Mouse (Mus musculus) erythroblast, embryonic 14.5 days (primary cell): ENCODE measurements around the gene Paqr8. TPM values are rescaled to one million over a fixed set of nuclear protein-coding genes. Genes with fewer than 3 reads are reported as not detected.

Experiments
- H3K27me3 ChIP-seq: 2 replicates; pipeline ENCODE4 v1.6.1; 2012; ENCODE audit warnings: inconsistent platforms; ENCODE audit not compliant: control insufficient read depth
- H3K36me3 ChIP-seq: 2 replicates; pipeline ENCODE4 v1.6.1; 2012; ENCODE audit warnings: mild to moderate bottlenecking, inconsistent platforms; ENCODE audit not compliant: control insufficient read depth
- H3K4me1 ChIP-seq: 2 replicates; pipeline ENCODE4 v1.6.1; 2012; ENCODE audit warnings: inconsistent platforms; ENCODE audit not compliant: control insufficient read depth
- H3K4me3 ChIP-seq: replicated peaks from 2 replicates; pipeline ENCODE3; 2012; ENCODE audit warnings: moderate library complexity, mild to moderate bottlenecking, inconsistent platforms
- H3K9me3 ChIP-seq: 2 replicates; pipeline ENCODE4 v1.6.1; 2012; ENCODE audit warnings: low read length, inconsistent platforms, mixed read lengths; ENCODE audit not compliant: control insufficient read depth
- GATA1 ChIP-seq: IDR thresholded peaks from 2 replicates; pipeline ENCODE4 v1.6.1; 2012; ENCODE audit warnings: low read length, inconsistent platforms, mixed read lengths
- TAL1 ChIP-seq: IDR thresholded peaks from 3 replicates; pipeline ENCODE4 v1.6.1; 2012; ENCODE audit warnings: low read length, inconsistent platforms, mixed read lengths
- polyA plus RNA-seq: library from polyadenylated mRNA; stranded (reverse); fragments of >175 nt; gene quantifications from 2 replicates; pipeline ENCODE4 v1.2.3, GENCODE M21; 2012

Gene Paqr8
- polyA plus RNA-seq, 1 experiment = 0.01 TPM

GRCm38 (mm10) chr1:20905501-20906127, 15.2 kb downstream of the Paqr8 start:
- H3K9me3 ChIP-seq = no peaks in the 10 kb centered on the region
- H3K27me3 ChIP-seq = no peaks in the 10 kb centered on the region
- H3K36me3 ChIP-seq = no peaks in the 10 kb centered on the region
- no peak for TF ChIP-seq TAL1
- no peak for TF ChIP-seq GATA1
- no peak overlapping the region for H3K4me3 ChIP-seq
- H3K4me1 ChIP-seq = no peaks in the 10 kb centered on the region

DNA sequence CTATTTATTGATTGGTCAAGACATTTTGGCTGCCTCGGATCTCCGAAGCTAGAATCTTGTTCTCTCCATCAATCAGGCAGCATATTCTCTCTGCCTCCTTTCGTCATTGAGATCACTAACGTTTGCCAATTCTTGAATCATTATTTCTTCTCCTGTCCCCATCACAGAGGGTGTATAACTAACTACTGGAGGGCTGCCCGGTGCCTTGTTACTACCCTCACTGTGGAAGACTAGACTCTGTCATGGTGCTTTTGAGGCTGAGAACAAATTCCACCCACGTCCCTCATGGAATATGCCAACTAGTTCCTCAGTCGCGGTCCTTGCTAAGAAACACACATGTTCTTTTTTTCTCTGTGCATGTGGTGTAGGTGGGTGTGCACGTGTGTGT, 15.7 kb downstream of the Paqr8 start:
- no peaks in the 10 kb centered on the region for H3K9me3 ChIP-seq
- no peaks in the 10 kb centered on the region for H3K4me1 ChIP-seq
- H3K27me3 ChIP-seq = no peaks in the 10 kb centered on the region
- no peak for TF ChIP-seq TAL1
- no peak overlapping the region for H3K4me3 ChIP-seq
- H3K36me3 ChIP-seq = no peaks in the 10 kb centered on the region

DNA sequence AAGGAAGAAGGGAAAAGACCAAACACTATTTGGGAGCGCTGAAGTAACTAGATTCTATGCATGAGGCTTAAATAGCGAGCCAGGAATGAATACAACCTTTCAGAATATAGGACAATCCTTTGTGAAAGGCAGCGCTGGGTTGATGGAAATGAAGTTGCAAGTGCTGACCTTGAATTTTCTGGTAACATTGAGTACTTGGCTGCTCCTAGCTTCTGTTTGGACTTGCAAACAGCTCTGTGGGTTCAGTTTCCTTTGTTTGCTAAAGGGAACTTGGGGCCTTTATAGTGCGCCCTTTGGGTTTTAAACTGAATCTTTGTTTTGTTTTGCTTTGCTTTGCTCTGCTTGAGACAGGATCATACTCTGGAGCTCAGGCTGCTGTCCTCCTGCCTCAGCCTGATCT, 18.1 kb downstream of the Paqr8 start:
- no peak overlapping the region for H3K4me3 ChIP-seq
- H3K9me3 ChIP-seq = no peaks in the 10 kb centered on the region
- H3K27me3 ChIP-seq = no peaks in the 10 kb centered on the region
- H3K36me3 ChIP-seq = no peaks in the 10 kb centered on the region
- peaks cover 2% of the 10 kb centered on the region; the same call in 1 of the 2 replicates for H3K4me1 ChIP-seq
- TF ChIP-seq TAL1 (no peak), GATA1 (no peak)

GRCm38 (mm10) chr1:20912115-20912514, 21.7 kb downstream of the Paqr8 start:
- Histone ChIP-seq H3K36me3 (no peaks in the 10 kb centered on the region), H3K9me3 (no peaks in the 10 kb centered on the region), H3K27me3 (no peaks in the 10 kb centered on the region), H3K4me1 (peaks cover 2% of the 10 kb centered on the region; the same call in 1 of the 2 replicates), H3K4me3 (no peak overlapping the region)
- TF ChIP-seq GATA1 = no peak

- Histone ChIP-seq H3K36me3 (no peaks in the 10 kb centered on the region), H3K4me1 (peaks cover 2% of the 10 kb centered on the region; the same call in 1 of the 2 replicates), H3K4me3 (no peak overlapping the region), H3K9me3 (no peaks in the 10 kb centered on the region), H3K27me3 (no peaks in the 10 kb centered on the region)
- TF ChIP-seq TAL1 (no peak), GATA1 (no peak)
These were observed 22.2 kb downstream of the Paqr8 start for GRCm38 (mm10) chr1:20912527-20913171.

- peaks cover 2% of the 10 kb centered on the region; the same call in 1 of the 2 replicates for H3K4me1 ChIP-seq
- H3K27me3 ChIP-seq = no peaks in the 10 kb centered on the region
- no peak overlapping the region for H3K4me3 ChIP-seq
- H3K9me3 ChIP-seq = no peaks in the 10 kb centered on the region
- no peaks in the 10 kb centered on the region for H3K36me3 ChIP-seq
- no peak for TF ChIP-seq TAL1
- TF ChIP-seq GATA1 = no peak
These were observed 24.4 kb downstream of the Paqr8 start for GRCm38 (mm10) chr1:20914769-20915168.

- Histone ChIP-seq H3K36me3 (no peaks in the 10 kb centered on the region), H3K4me1 (peaks cover 2% of the 10 kb centered on the region; the same call in 1 of the 2 replicates), H3K9me3 (no peaks in the 10 kb centered on the region), H3K27me3 (no peaks in the 10 kb centered on the region), H3K4me3 (no peak overlapping the region)
- no peak for TF ChIP-seq GATA1
These were observed 25.2 kb downstream of the Paqr8 start for GRCm38 (mm10) chr1:20915608-20916007.

- Histone ChIP-seq H3K4me3 (no peak overlapping the region), H3K4me1 (peaks cover 2% of the 10 kb centered on the region; the same call in 1 of the 2 replicates), H3K9me3 (no peaks in the 10 kb centered on the region), H3K36me3 (no peaks in the 10 kb centered on the region), H3K27me3 (no peaks in the 10 kb centered on the region)
- no peak for TF ChIP-seq GATA1
- TF ChIP-seq TAL1 = no peak
These were observed 27.2 kb downstream of the Paqr8 start for GRCm38 (mm10) chr1:20917496-20918050.

- no peaks in the 10 kb centered on the region for H3K36me3 ChIP-seq
- no peaks in the 10 kb centered on the region for H3K4me1 ChIP-seq
- no peak overlapping the region for H3K4me3 ChIP-seq
- no peaks in the 10 kb centered on the region for H3K9me3 ChIP-seq
- TF ChIP-seq GATA1 (no peak), TAL1 (no peak)
- H3K27me3 ChIP-seq = no peaks in the 10 kb centered on the region
These were observed 29.3 kb downstream of the Paqr8 start for GRCm38 (mm10) chr1:20919728-20920127.
